In the genomic region with DNA sequence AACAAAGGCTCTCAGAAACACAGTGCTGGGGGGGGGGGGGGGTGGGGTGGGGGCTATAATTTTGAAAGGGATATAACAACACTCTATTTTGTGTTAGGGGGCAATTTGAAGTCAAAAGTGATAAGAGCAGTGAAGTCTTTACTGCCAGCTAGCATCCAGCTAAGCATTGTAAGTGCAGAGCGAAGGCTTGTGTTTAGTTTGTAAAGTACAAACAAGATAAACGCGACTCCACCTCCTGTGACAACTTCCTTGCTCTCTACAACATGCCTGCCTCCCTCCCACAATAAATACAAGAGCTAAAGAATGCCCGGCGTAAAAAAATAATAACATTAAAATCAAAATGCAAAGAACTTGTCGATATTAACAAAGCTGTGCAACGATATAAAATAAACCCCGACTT, we compare ENCODE assay signal across 9 mouse cellular contexts. TPM values are rescaled to one million over a fixed set of nuclear protein-coding genes. Genes with fewer than 3 reads are reported as not detected.
A peak's percentile ranks its signal among the peaks of the same experiment; 100 is the strongest.
DNase-seq lines count a peak whose midpoint lies in the region; ATAC-seq lines count a peak whose summit lies in the region.
"Had no signal": no experiment of that assay in that cellular context is flagged by ENCODE, and none has a peak within 500 bp of the region (broad histone marks: within the 10 kb centered on the region; RNA-seq: fewer than 3 reads in every experiment).

No protein-coding gene starts in this region.

- H3K4me3 ChIP-seq in kidney, embryonic 14.5 days (ENCODE audit: low read length) = no peak overlapping the region
- H3K4me3 ChIP-seq in neural tube, embryonic 13.5 days = no peak overlapping the region
- H3K4me3 ChIP-seq in intestine, embryonic 16.5 days (ENCODE audit: low read length) = peak overlapping the region; percentile 29; the same call in 1 of the 2 replicates
- H3K4me3 ChIP-seq in stomach, embryonic 16.5 days (replicated peaks; ENCODE audit: low read length) = peak overlapping the region; percentile 35

- H3K27ac ChIP-seq in kidney, embryonic 14.5 days (ENCODE audit: low read depth, low read length) = peak overlapping the region; percentile 87; the same call in 1 of the 2 replicates
- 0 out of 2 replicates have a peak overlapping the region, but pooled peaks have one; percentile 54 for H3K27ac ChIP-seq in neural tube, embryonic 13.5 days (replicated peaks)
- peak overlapping the region; percentile 79 for H3K27ac ChIP-seq in intestine, embryonic 16.5 days (ENCODE audit: low read length)
- peak overlapping the region; percentile 95 for H3K27ac ChIP-seq in stomach, embryonic 16.5 days (ENCODE audit: low read length)

- no peak overlapping the region for H3K9ac ChIP-seq in kidney, embryonic 14.5 days (ENCODE audit: low read depth, low read length)
- H3K9ac ChIP-seq in neural tube, embryonic 13.5 days = no peak overlapping the region
- no peak overlapping the region for H3K9ac ChIP-seq in intestine, embryonic 16.5 days (ENCODE audit: low read depth, low read length)
- H3K9ac ChIP-seq in stomach, embryonic 16.5 days (ENCODE audit: low read length) = no peak overlapping the region

- ATAC-seq in kidney, embryonic 14.5 days (ENCODE audit: low FRiP score, low TSS enrichment) = no peak
- ATAC-seq in neural tube, embryonic 13.5 days (ENCODE audit: low read depth) = no peak
- peak; percentile 60 for ATAC-seq in intestine, embryonic 16.5 days
- peak; percentile 56; the same call in 1 of the 2 replicates for ATAC-seq in stomach, embryonic 16.5 days (ENCODE audit: insufficient read depth, low FRiP score)

- no peaks in the 10 kb centered on the region for H3K27me3 ChIP-seq in kidney, embryonic 14.5 days (ENCODE audit: control insufficient read depth, insufficient read depth, low read length)
- H3K27me3 ChIP-seq in neural tube, embryonic 13.5 days = no peaks in the 10 kb centered on the region
- no peaks in the 10 kb centered on the region for H3K27me3 ChIP-seq in intestine, embryonic 16.5 days (replicated peaks; ENCODE audit: control insufficient read depth, insufficient read depth, low read length)
- H3K27me3 ChIP-seq in stomach, embryonic 16.5 days (ENCODE audit: control insufficient read depth, insufficient read depth, low read length) = no peaks in the 10 kb centered on the region

- no peak for DNase-seq in kidney, postnatal 4 days
- DNase-seq in neural tube, embryonic 10.5 days (ENCODE audit: extremely low spot score, low spot score) = no peak
- DNase-seq in left cerebral cortex, adult 18-20 months (ENCODE audit: low spot score in 2 of 2) = no peak
- DNase-seq in right cerebral cortex, postnatal 4 days = no peak
- DNase-seq: cerebellum, adult 11-12 months had no signal

- WGBS in kidney, embryonic 14.5 days = 69% methylated on average over 8 of the region's 8 CpGs
- WGBS in neural tube, embryonic 13.5 days = 76% methylated on average over 8 of the region's 8 CpGs
- WGBS in intestine, embryonic 16.5 days = 48% methylated on average over 8 of the region's 8 CpGs
- WGBS in stomach, embryonic 16.5 days = 37% methylated on average over 8 of the region's 8 CpGs

- H3K4me2 ChIP-seq in kidney, embryonic 14.5 days (replicated peaks; ENCODE audit: low read depth, low read length) = no peak overlapping the region
- no peak overlapping the region for H3K4me2 ChIP-seq in neural tube, embryonic 13.5 days
- peak overlapping the region; percentile 41 for H3K4me2 ChIP-seq in intestine, embryonic 16.5 days (ENCODE audit: low read depth, low read length)
- H3K4me2 ChIP-seq in stomach, embryonic 16.5 days (ENCODE audit: low read depth, low read length) = peak overlapping the region; percentile 44

- peaks cover 34% of the 10 kb centered on the region for H3K4me1 ChIP-seq in kidney, embryonic 14.5 days (ENCODE audit: control insufficient read depth, insufficient read depth, low read length)
- peaks cover 58% of the 10 kb centered on the region for H3K4me1 ChIP-seq in neural tube, embryonic 13.5 days (replicated peaks)
- H3K4me1 ChIP-seq in intestine, embryonic 16.5 days (ENCODE audit: control insufficient read depth, insufficient read depth, low read length) = peaks cover 37% of the 10 kb centered on the region
- H3K4me1 ChIP-seq in stomach, embryonic 16.5 days (ENCODE audit: control insufficient read depth, insufficient read depth, low read length) = peaks cover 39% of the 10 kb centered on the region

- no peaks in the 10 kb centered on the region for H3K9me3 ChIP-seq in kidney, embryonic 14.5 days (ENCODE audit: control insufficient read depth, low read length)
- H3K9me3 ChIP-seq in neural tube, embryonic 13.5 days = no peaks in the 10 kb centered on the region
- no peaks in the 10 kb centered on the region for H3K9me3 ChIP-seq in intestine, embryonic 16.5 days (ENCODE audit: control insufficient read depth, low read length)
- no peaks in the 10 kb centered on the region for H3K9me3 ChIP-seq in stomach, embryonic 16.5 days (replicated peaks; ENCODE audit: control insufficient read depth, low read length)

- no peaks in the 10 kb centered on the region for H3K36me3 ChIP-seq in kidney, embryonic 14.5 days (ENCODE audit: control insufficient read depth, insufficient read depth, low read length)
- H3K36me3 ChIP-seq in neural tube, embryonic 13.5 days = no peaks in the 10 kb centered on the region
- no peaks in the 10 kb centered on the region for H3K36me3 ChIP-seq in intestine, embryonic 16.5 days (ENCODE audit: control insufficient read depth, insufficient read depth, low read length)
- H3K36me3 ChIP-seq in stomach, embryonic 16.5 days (ENCODE audit: control insufficient read depth, insufficient read depth, low read length) = no peaks in the 10 kb centered on the region

RNA-seq across cellular contexts. Expression of a gene that starts 40.5 kb away (rescaled TPM):
- polyA plus RNA-seq in kidney, embryonic 14.5 days (2014; fragmentation: Nextera tagmentation; extraction: Ambion mirVana) = 166 and 225 TPM in 2 replicates
- polyA plus RNA-seq in neural tube, embryonic 13.5 days (2015; fragmentation: Nextera tagmentation; extraction: Ambion mirVana) = 388 and 419 TPM in 2 replicates
- polyA plus RNA-seq in intestine, embryonic 16.5 days (2015; fragmentation: Nextera tagmentation; extraction: Ambion mirVana) = 121 and 125 TPM in 2 replicates
- polyA plus RNA-seq in stomach, embryonic 16.5 days (2015; fragmentation: Nextera tagmentation; extraction: Ambion mirVana) = 193 and 198 TPM in 2 replicates
- total RNA-seq in left cerebral cortex, adult 18-20 months (2021) = 1,000 to 10,000 TPM; 1,397 to 1,476 TPM

Comparison
In these comparisons a context has a peak if more than half of its experiments do, and no peak if none do; other contexts are left out.
1. ATAC-seq: peak in intestine, embryonic 16.5 days (single experiment) and stomach, embryonic 16.5 days (single experiment); none in kidney, embryonic 14.5 days (single experiment) and neural tube, embryonic 13.5 days (single experiment).
2. H3K4me2 ChIP-seq: peak in intestine, embryonic 16.5 days (single experiment) and stomach, embryonic 16.5 days (single experiment); none in kidney, embryonic 14.5 days (single experiment) and neural tube, embryonic 13.5 days (single experiment).
3. H3K4me3 ChIP-seq: peak in intestine, embryonic 16.5 days (single experiment) and stomach, embryonic 16.5 days (single experiment); none in kidney, embryonic 14.5 days (single experiment) and neural tube, embryonic 13.5 days (single experiment).
4. Peak in every context shown above with its lines, with median percentiles within 50 percentile points of each other: H3K27ac ChIP-seq.